Mouse (Mus musculus): ENCODE measurements around the gene Emg1. TPM values are rescaled to one million over a fixed set of nuclear protein-coding genes. Genes with fewer than 3 reads are reported as not detected.
"Not testable (repeated sequence)": the region's sequence is repeated elsewhere in the genome, so short reads cannot be mapped to it uniquely, and the experiment has no call there.

The Emg1 gene
- polyA plus RNA-seq, 1 experiment, result 42.9 TPM

GRCm38 (mm10) chr6:124690517-124690916 lies 21.5 kb downstream of the Emg1 start:
- Histone ChIP-seq H3K4me1 (ENCODE audit: control insufficient read depth, insufficient read depth, low read length) (peaks cover 21% of the 10 kb centered on the region), H3K4me3 (replicated peaks; ENCODE audit: extremely low read depth, low read depth, low read length) (no peak overlapping the region)
- no peak for DNase-seq
- 83% methylated on average over 3 of the region's 3 CpGs for WGBS
- no peak for TF ChIP-seq CTCF (IDR thresholded peaks at IDR 0.05; ENCODE audit: insufficient read depth, low read length)
- TF ChIP-seq POLR2A (IDR thresholded peaks at IDR 0.05; ENCODE audit: borderline replicate concordance, extremely low read depth, low read depth, low read length), result no peak

DNA sequence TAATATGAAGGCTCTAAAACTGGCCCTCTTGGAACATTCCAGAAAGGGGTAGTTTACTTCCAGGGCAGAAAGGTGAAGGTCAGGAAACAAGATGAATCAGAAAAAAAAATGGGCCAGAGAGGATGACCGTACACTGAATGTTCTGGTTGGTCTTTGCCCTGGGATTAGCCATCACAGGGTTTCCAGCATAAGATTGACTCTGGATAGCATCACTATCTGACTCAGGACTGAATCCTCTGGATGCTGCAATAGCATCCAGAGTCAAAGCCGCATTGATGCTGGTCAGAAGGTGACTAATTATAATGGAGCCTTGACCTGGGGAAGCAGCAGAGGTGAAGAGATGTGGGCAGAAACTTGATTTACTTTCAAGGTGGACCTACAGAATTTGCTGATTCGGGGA lies 23.0 kb downstream of the Emg1 start:
- peaks cover 14% of the 10 kb centered on the region for H3K4me1 ChIP-seq (ENCODE audit: control insufficient read depth, insufficient read depth, low read length)
- DNase-seq, result no peak
- no peak for TF ChIP-seq POLR2A (IDR thresholded peaks at IDR 0.05; ENCODE audit: borderline replicate concordance, extremely low read depth, low read depth, low read length)
- no peak for TF ChIP-seq CTCF (IDR thresholded peaks at IDR 0.05; ENCODE audit: insufficient read depth, low read length)
- H3K4me3 ChIP-seq (replicated peaks; ENCODE audit: extremely low read depth, low read depth, low read length), result no peak overlapping the region
- 90% methylated on average over 3 of the region's 3 CpGs for WGBS

DNA sequence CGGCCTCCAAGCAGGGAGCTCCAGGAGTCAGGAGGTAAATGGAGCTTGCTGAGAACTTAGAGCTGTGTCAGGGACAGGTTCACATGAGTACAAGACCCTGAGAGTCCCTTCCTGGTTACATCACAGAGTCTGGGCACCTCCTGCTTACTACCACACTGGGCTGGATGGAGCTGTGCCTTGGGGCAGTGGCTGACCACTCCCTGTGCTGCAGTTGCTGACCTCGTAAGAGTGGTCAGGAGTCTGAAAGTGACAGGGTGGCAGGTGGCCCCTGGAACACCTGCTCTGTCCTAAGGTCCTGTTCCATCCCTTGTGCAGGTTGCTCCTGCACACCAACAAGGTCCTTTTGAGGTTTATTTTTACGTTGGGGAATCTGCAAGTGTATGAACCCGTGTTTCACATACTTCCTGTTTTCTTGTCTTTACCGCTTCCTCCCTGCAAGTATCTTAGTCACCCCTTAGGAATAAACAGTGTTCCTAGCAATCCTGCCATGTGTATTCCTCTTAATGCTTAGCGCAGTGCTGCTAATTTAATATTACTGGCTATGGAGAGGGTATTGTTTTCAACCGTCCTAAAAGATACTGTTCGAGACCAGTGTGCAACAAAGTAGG lies 23.7 kb downstream of the Emg1 start:
- H3K4me1 ChIP-seq (ENCODE audit: control insufficient read depth, insufficient read depth, low read length), result peaks cover 11% of the 10 kb centered on the region
- WGBS, result 47% methylated on average over 8 of the region's 8 CpGs
- no peak for TF ChIP-seq CTCF (IDR thresholded peaks at IDR 0.05; ENCODE audit: insufficient read depth, low read length)
- TF ChIP-seq POLR2A (IDR thresholded peaks at IDR 0.05; ENCODE audit: borderline replicate concordance, extremely low read depth, low read depth, low read length), result no peak
- DNase-seq, result no peak
- no peak overlapping the region for H3K4me3 ChIP-seq (replicated peaks; ENCODE audit: extremely low read depth, low read depth, low read length)

GRCm38 (mm10) chr6:124686644-124687043 lies 25.3 kb downstream of the Emg1 start:
- not testable (repeated sequence) for H3K4me1 ChIP-seq (ENCODE audit: control insufficient read depth, insufficient read depth, low read length); H3K4me3 ChIP-seq (replicated peaks; ENCODE audit: extremely low read depth, low read depth, low read length); DNase-seq
- 81% methylated on average over 1 of the region's 1 CpGs for WGBS

GRCm38 (mm10) chr6:124685606-124686386 lies 26.2 kb downstream of the Emg1 start:
- WGBS, result 75% methylated on average over 12 of the region's 12 CpGs
- Histone ChIP-seq H3K4me1 (ENCODE audit: control insufficient read depth, insufficient read depth, low read length) (peaks cover 9% of the 10 kb centered on the region), H3K4me3 (replicated peaks; ENCODE audit: extremely low read depth, low read depth, low read length) (no peak overlapping the region)
- no peak for DNase-seq
- no peak for TF ChIP-seq POLR2A (IDR thresholded peaks at IDR 0.05; ENCODE audit: borderline replicate concordance, extremely low read depth, low read depth, low read length)
- no peak for TF ChIP-seq CTCF (IDR thresholded peaks at IDR 0.05; ENCODE audit: insufficient read depth, low read length)

DNA sequence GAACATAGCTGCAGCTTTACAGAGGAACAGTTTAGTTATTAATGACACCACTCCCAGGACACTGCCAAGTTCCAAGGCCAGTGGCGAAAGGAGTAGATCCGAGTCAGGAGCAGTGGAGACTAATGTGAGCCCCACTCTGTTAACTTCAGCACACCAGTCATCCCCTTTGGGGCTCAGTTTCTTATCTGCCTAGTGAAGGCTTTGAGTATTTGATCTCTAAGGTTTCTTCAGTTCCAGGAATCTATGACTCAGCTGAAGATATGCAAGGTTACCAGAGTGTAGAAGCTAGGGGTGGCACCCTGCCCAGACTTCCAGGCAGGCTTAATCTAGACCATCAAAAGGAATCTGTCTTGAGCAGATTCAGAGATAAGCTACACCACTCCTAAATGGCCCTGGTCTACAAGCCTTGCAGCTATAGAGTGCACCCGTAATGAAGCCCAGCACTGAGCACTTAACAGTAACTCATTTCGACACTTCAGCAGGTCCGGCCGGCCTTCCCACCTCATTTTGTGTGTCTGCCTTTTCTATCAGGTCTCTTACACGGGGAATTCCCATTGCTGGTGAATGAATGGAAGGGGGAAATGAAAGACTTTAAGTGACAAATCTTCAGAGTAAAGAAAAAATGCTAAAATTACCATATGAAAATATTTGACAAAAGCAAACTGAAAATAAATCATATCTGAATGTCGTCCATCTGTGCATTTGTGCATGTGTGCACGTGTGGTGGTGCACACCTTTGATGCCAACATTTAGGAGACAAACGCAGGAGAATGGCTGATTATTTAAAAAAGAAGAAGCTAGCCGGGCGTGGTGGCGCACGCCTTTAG lies 28.2 kb downstream of the Emg1 start:
- no peak overlapping the region for H3K4me3 ChIP-seq (replicated peaks; ENCODE audit: extremely low read depth, low read depth, low read length)
- WGBS, result 57% methylated on average over 14 of the region's 14 CpGs
- H3K4me1 ChIP-seq (ENCODE audit: control insufficient read depth, insufficient read depth, low read length), result peaks cover 9% of the 10 kb centered on the region
- no peak for TF ChIP-seq CTCF (IDR thresholded peaks at IDR 0.05; ENCODE audit: insufficient read depth, low read length)
- no peak for TF ChIP-seq POLR2A (IDR thresholded peaks at IDR 0.05; ENCODE audit: borderline replicate concordance, extremely low read depth, low read depth, low read length)
- peak; percentile 53 for DNase-seq

DNA sequence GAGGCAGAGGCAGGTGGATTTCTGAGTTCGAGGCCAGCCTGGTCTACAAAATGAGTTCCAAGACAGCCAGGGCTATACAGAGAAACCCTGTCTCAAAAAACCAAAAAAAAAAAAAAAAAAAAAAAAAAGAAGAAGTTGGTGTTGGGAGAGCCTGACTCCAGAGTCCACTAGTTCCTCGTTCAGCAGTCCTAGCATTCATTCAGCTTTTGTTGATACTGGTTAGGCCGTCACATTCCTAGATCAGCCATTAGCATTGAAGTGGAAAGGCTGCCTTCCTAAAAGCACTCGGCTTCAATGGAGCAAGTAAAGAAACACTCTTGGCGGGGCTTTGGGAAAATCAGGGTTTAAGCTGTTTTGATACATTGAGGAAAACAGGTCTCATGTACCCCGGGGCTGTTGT lies 29.7 kb downstream of the Emg1 start:
- 73% methylated on average over 6 of the region's 6 CpGs for WGBS
- not testable (repeated sequence) for H3K4me1 ChIP-seq (ENCODE audit: control insufficient read depth, insufficient read depth, low read length); H3K4me3 ChIP-seq (replicated peaks; ENCODE audit: extremely low read depth, low read depth, low read length); DNase-seq

GRCm38 (mm10) chr6:124679486-124679885 lies 32.5 kb downstream of the Emg1 start:
- TF ChIP-seq POLR2A (IDR thresholded peaks at IDR 0.05; ENCODE audit: borderline replicate concordance, extremely low read depth, low read depth, low read length), result no peak
- no peak for DNase-seq
- WGBS, result 77% methylated on average over 3 of the region's 3 CpGs
- H3K4me3 ChIP-seq (replicated peaks; ENCODE audit: extremely low read depth, low read depth, low read length), result no peak overlapping the region
- peaks cover 4% of the 10 kb centered on the region for H3K4me1 ChIP-seq (ENCODE audit: control insufficient read depth, insufficient read depth, low read length)

DNA sequence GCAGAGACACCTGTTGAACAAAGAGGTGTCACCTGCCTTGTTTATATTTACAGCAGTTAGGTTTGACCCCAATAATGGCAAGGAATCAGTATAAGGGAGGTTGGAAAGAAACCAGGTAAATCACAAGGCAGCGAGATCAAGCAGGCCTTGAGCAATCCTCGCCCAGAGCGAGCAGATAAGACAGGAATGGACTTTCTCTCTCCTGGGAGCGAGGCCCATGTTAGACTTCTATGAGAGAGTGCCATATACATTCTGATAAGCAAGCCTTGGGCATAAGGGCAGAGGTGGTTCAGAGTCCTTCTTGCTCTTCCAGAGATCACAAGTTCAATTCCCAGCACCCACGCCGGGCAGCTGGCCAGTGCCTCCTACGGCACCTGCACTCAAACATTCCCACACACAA lies 33.2 kb downstream of the Emg1 start:
- DNase-seq, result no peak
- TF ChIP-seq CTCF (IDR thresholded peaks at IDR 0.05; ENCODE audit: insufficient read depth, low read length), result no peak
- TF ChIP-seq POLR2A (IDR thresholded peaks at IDR 0.05; ENCODE audit: borderline replicate concordance, extremely low read depth, low read depth, low read length), result no peak
- 89% methylated on average over 7 of the region's 7 CpGs for WGBS
- Histone ChIP-seq H3K4me3 (replicated peaks; ENCODE audit: extremely low read depth, low read depth, low read length) (no peak overlapping the region), H3K4me1 (ENCODE audit: control insufficient read depth, insufficient read depth, low read length) (peaks cover 4% of the 10 kb centered on the region)

DNA sequence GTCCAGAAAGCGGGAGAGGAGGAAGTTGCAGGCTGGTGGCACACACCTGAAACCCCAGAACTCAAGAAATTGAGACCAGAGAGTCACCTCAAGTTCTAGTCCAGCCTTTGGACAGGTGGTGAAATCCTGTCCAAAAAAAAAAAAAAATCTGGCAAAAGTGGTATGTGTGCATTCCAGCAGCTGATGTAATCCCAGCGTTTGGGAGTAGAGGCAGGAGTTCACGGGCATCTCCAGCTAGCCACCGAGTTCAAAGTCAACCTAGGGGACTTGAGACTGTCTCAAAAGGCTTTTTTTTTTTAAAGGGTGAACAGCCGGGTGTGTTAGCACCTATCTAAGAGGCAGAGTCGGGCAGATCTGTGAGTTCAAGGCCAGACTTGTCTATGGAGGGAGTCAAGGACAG lies 35.8 kb downstream of the Emg1 start:
- DNase-seq, result no peak

More for the DNA sequence above, 35.8 kb downstream of the Emg1 start:
- no peak for TF ChIP-seq POLR2A (IDR thresholded peaks at IDR 0.05; ENCODE audit: borderline replicate concordance, extremely low read depth, low read depth, low read length)
- no peak for TF ChIP-seq CTCF (IDR thresholded peaks at IDR 0.05; ENCODE audit: insufficient read depth, low read length)
- 65% methylated on average over 6 of the region's 6 CpGs for WGBS
- peaks cover 2% of the 10 kb centered on the region; the same call in 1 of the 2 replicates for H3K4me1 ChIP-seq (ENCODE audit: control insufficient read depth, insufficient read depth, low read length)
- H3K4me3 ChIP-seq (replicated peaks; ENCODE audit: extremely low read depth, low read depth, low read length), result no peak overlapping the region
